Mouse (Mus musculus): ENCODE data around the gene Lhfp. TPM values are rescaled to one million over a fixed set of nuclear protein-coding genes. Genes with fewer than 3 reads are reported as not detected.

The Lhfp gene
- polyA plus RNA-seq, 1 experiment: 33.0 TPM

DNA sequence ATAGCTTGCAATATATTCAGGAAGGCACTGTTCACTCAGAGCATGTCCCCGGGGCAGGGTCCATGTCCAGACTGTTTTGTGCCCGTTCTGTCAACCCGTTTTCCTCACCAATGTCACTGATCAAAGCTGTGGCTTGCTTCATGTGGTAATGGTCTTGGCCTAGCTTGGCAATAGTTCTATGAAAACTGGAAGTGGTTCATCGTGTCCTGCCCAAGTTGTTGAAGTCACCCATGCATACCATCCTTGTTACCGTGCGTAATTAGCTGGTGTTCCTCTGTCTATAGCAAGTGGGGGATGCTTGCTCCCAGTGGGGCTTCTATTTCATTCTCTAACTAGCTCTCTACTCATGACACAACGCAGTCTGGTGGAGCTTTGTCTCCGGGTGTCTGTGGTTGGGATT, 43.5 kb downstream of the Lhfp start:
- H3K4me3 ChIP-seq (ENCODE audit: insufficient read depth, poor library complexity, severe bottlenecking): no peak overlapping the region
- H3K79me2 ChIP-seq (ENCODE audit: control insufficient read depth, insufficient read depth): peaks cover 10% of the 10 kb centered on the region
- no peak overlapping the region for H3ac ChIP-seq (ENCODE audit: control insufficient read depth, insufficient read length, low read depth)
- TF ChIP-seq MYOG (IDR thresholded peaks at IDR 0.05; ENCODE audit: control insufficient read depth, extremely low read depth, insufficient read length): no peak
- TF ChIP-seq MYOD1 (IDR thresholded peaks at IDR 0.05; ENCODE audit: control insufficient read depth, insufficient read length, low read depth): no peak
- no peak for TF ChIP-seq FOSL1 (IDR thresholded peaks at IDR 0.05; ENCODE audit: insufficient read depth, low read length, poor library complexity, severe bottlenecking)
- no peak for TF ChIP-seq MAX (IDR thresholded peaks at IDR 0.05)
- no peak for TF ChIP-seq CTCF (IDR thresholded peaks at IDR 0.05; ENCODE audit: control insufficient read depth, insufficient read depth, insufficient read length)
- no peak for TF ChIP-seq USF1 (IDR thresholded peaks at IDR 0.05; ENCODE audit: low read depth)
- no peak for TF ChIP-seq CEBPB (IDR thresholded peaks at IDR 0.05; ENCODE audit: low read depth)
- no peaks in the 10 kb centered on the region for H3K27me3 ChIP-seq (ENCODE audit: control insufficient read depth, insufficient read depth, insufficient read length)
- peaks cover 2% of the 10 kb centered on the region for H3K79me3 ChIP-seq (ENCODE audit: low read depth)
- no peaks in the 10 kb centered on the region for H3K36me3 ChIP-seq (ENCODE audit: control insufficient read depth, insufficient read depth)

- Histone ChIP-seq H3K79me3 (ENCODE audit: low read depth) (no peaks in the 10 kb centered on the region), H3K79me2 (ENCODE audit: control insufficient read depth, insufficient read depth) (peaks cover 10% of the 10 kb centered on the region), H3ac (ENCODE audit: control insufficient read depth, insufficient read length, low read depth) (no peak overlapping the region), H3K36me3 (ENCODE audit: control insufficient read depth, insufficient read depth) (no peaks in the 10 kb centered on the region), H3K27me3 (ENCODE audit: control insufficient read depth, insufficient read depth, insufficient read length) (no peaks in the 10 kb centered on the region), H3K4me3 (ENCODE audit: insufficient read depth, poor library complexity, severe bottlenecking) (no peak overlapping the region)
- TF ChIP-seq MYOD1 (IDR thresholded peaks at IDR 0.05; ENCODE audit: control insufficient read depth, insufficient read length, low read depth) (no peak), USF1 (IDR thresholded peaks at IDR 0.05; ENCODE audit: low read depth) (no peak), CTCF (IDR thresholded peaks at IDR 0.05; ENCODE audit: control insufficient read depth, insufficient read depth, insufficient read length) (no peak), FOSL1 (IDR thresholded peaks at IDR 0.05; ENCODE audit: insufficient read depth, low read length, poor library complexity, severe bottlenecking) (no peak), MAX (IDR thresholded peaks at IDR 0.05) (no peak), MYOG (IDR thresholded peaks at IDR 0.05; ENCODE audit: control insufficient read depth, extremely low read depth, insufficient read length) (no peak), CEBPB (IDR thresholded peaks at IDR 0.05; ENCODE audit: low read depth) (no peak)
Measured at GRCm38 (mm10) chr3:53086481-53087155, 45.3 kb downstream of the Lhfp start.

- no peaks in the 10 kb centered on the region for H3K79me3 ChIP-seq (ENCODE audit: low read depth)
- no peaks in the 10 kb centered on the region for H3K36me3 ChIP-seq (ENCODE audit: control insufficient read depth, insufficient read depth)
- H3ac ChIP-seq (ENCODE audit: control insufficient read depth, insufficient read length, low read depth): no peak overlapping the region
- no peak overlapping the region for H3K4me3 ChIP-seq (ENCODE audit: insufficient read depth, poor library complexity, severe bottlenecking)
- no peak for TF ChIP-seq MYOG (IDR thresholded peaks at IDR 0.05; ENCODE audit: control insufficient read depth, extremely low read depth, insufficient read length)
- no peak for TF ChIP-seq MYOD1 (IDR thresholded peaks at IDR 0.05; ENCODE audit: control insufficient read depth, insufficient read length, low read depth)
- no peak for TF ChIP-seq USF1 (IDR thresholded peaks at IDR 0.05; ENCODE audit: low read depth)
- no peak for TF ChIP-seq CTCF (IDR thresholded peaks at IDR 0.05; ENCODE audit: control insufficient read depth, insufficient read depth, insufficient read length)
- TF ChIP-seq CEBPB (IDR thresholded peaks at IDR 0.05; ENCODE audit: low read depth): no peak
- no peak for TF ChIP-seq MAX (IDR thresholded peaks at IDR 0.05)
- TF ChIP-seq FOSL1 (IDR thresholded peaks at IDR 0.05; ENCODE audit: insufficient read depth, low read length, poor library complexity, severe bottlenecking): no peak
- no peaks in the 10 kb centered on the region for H3K27me3 ChIP-seq (ENCODE audit: control insufficient read depth, insufficient read depth, insufficient read length)
- peaks cover 15% of the 10 kb centered on the region for H3K79me2 ChIP-seq (ENCODE audit: control insufficient read depth, insufficient read depth)
Measured at GRCm38 (mm10) chr3:53087156-53087805, 46.0 kb downstream of the Lhfp start.

DNA sequence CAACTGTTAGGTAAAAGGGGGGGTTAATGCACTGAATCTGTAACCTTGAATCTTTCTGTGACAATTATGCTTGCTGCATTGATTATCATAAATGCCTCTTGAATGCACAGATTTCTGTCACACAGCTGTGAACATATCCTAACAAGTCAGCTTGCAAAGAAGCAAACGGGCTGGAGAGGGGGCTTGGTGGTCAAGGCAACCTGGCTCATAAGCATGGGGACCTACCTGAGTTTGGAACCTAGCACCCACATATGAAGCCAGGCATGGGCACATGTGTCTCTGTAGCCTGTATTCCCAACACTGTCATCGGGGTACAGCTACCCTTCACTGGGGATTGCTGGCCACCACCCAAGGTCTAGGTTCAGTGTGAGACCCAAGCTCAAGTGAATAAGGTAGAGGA, 48.6 kb downstream of the Lhfp start:
- Histone ChIP-seq H3K79me2 (ENCODE audit: control insufficient read depth, insufficient read depth) (peaks cover 10% of the 10 kb centered on the region), H3K79me3 (ENCODE audit: low read depth) (peaks cover under 1% of the 10 kb centered on the region), H3K27me3 (ENCODE audit: control insufficient read depth, insufficient read depth, insufficient read length) (no peaks in the 10 kb centered on the region), H3K4me3 (ENCODE audit: insufficient read depth, poor library complexity, severe bottlenecking) (no peak overlapping the region), H3ac (ENCODE audit: control insufficient read depth, insufficient read length, low read depth) (no peak overlapping the region), H3K36me3 (ENCODE audit: control insufficient read depth, insufficient read depth) (no peaks in the 10 kb centered on the region)
- TF ChIP-seq MYOG (IDR thresholded peaks at IDR 0.05; ENCODE audit: control insufficient read depth, extremely low read depth, insufficient read length) (no peak), CEBPB (IDR thresholded peaks at IDR 0.05; ENCODE audit: low read depth) (no peak), FOSL1 (IDR thresholded peaks at IDR 0.05; ENCODE audit: insufficient read depth, low read length, poor library complexity, severe bottlenecking) (no peak), CTCF (IDR thresholded peaks at IDR 0.05; ENCODE audit: control insufficient read depth, insufficient read depth, insufficient read length) (no peak), USF1 (IDR thresholded peaks at IDR 0.05; ENCODE audit: low read depth) (no peak), MAX (IDR thresholded peaks at IDR 0.05) (no peak), MYOD1 (IDR thresholded peaks at IDR 0.05; ENCODE audit: control insufficient read depth, insufficient read length, low read depth) (no peak)

DNA sequence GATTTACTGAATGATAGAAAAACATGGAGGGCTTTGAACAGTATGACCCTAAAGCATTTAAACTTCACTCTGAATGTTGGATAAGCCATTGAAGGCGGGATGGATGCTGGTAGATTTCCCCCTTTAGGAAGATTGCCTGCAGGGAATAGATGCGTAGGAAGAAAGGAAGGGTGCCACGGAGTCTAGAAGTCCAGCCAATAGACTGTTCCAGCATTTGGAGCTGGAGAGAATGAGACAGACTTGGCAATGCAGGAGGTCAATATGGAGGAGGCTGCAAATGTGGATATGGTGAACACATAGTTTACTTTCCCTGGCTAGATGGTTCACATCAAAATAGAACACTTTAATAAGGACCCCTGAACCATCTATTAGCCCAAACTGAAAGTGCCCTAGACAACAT, 58.9 kb downstream of the Lhfp start:
- no peaks in the 10 kb centered on the region for H3K79me3 ChIP-seq (ENCODE audit: low read depth)
- H3ac ChIP-seq (ENCODE audit: control insufficient read depth, insufficient read length, low read depth): no peak overlapping the region
- no peaks in the 10 kb centered on the region for H3K36me3 ChIP-seq (ENCODE audit: control insufficient read depth, insufficient read depth)
- no peak overlapping the region for H3K4me3 ChIP-seq (ENCODE audit: insufficient read depth, poor library complexity, severe bottlenecking)
- TF ChIP-seq CEBPB (IDR thresholded peaks at IDR 0.05; ENCODE audit: low read depth) (no peak), MAX (IDR thresholded peaks at IDR 0.05) (no peak), MYOG (IDR thresholded peaks at IDR 0.05; ENCODE audit: control insufficient read depth, extremely low read depth, insufficient read length) (no peak), FOSL1 (IDR thresholded peaks at IDR 0.05; ENCODE audit: insufficient read depth, low read length, poor library complexity, severe bottlenecking) (no peak), USF1 (IDR thresholded peaks at IDR 0.05; ENCODE audit: low read depth) (no peak), CTCF (IDR thresholded peaks at IDR 0.05; ENCODE audit: control insufficient read depth, insufficient read depth, insufficient read length) (no peak), MYOD1 (IDR thresholded peaks at IDR 0.05; ENCODE audit: control insufficient read depth, insufficient read length, low read depth) (no peak)
- peaks cover 18% of the 10 kb centered on the region for H3K79me2 ChIP-seq (ENCODE audit: control insufficient read depth, insufficient read depth)
- no peaks in the 10 kb centered on the region for H3K27me3 ChIP-seq (ENCODE audit: control insufficient read depth, insufficient read depth, insufficient read length)

Data from C2C12 (cell line).